Mouse (Mus musculus) thymus, adult 2 months (tissue): ENCODE results near the gene Ska2. TPM values are rescaled to one million over a fixed set of nuclear protein-coding genes. Genes with fewer than 3 reads are reported as not detected.

Experiments
- DNase-seq: peaks from one replicate; pipeline ENCODE4 v3.0.0; 2021
- H3K27ac ChIP-seq: fragments of 200-500 bp; 2 replicates; pipeline ENCODE4 v1.5.1; 2012; ENCODE audit warnings: low read length, control low read depth; ENCODE audit not compliant: control insufficient read depth, insufficient read depth
- H3K27me3 ChIP-seq: fragments of 200-500 bp; 2 replicates; pipeline ENCODE4 v1.6.1; 2012; ENCODE audit warnings: mild to moderate bottlenecking, low read length, moderate library complexity, mixed read lengths; ENCODE audit not compliant: control insufficient read depth, insufficient read depth
- H3K36me3 ChIP-seq: fragments of 200-500 bp; 2 replicates; pipeline ENCODE4 v1.6.1; 2012; ENCODE audit warnings: mild to moderate bottlenecking, low read length, moderate library complexity; ENCODE audit not compliant: control insufficient read depth, insufficient read depth
- H3K4me1 ChIP-seq: fragments of 200-500 bp; replicated peaks from 2 replicates; pipeline ENCODE4 v1.6.1; 2012; ENCODE audit warnings: low read length; ENCODE audit not compliant: control insufficient read depth, insufficient read depth
- H3K4me3 ChIP-seq: fragments of 200-500 bp; 2 replicates; pipeline ENCODE4 v1.5.1; 2012; ENCODE audit warnings: mild to moderate bottlenecking, low read length, control low read depth, moderate library complexity; ENCODE audit not compliant: control insufficient read depth, insufficient read depth
- CTCF ChIP-seq: fragments of 200-500 bp; IDR thresholded peaks from 2 replicates; pipeline ENCODE4 v1.5.1; 2012; ENCODE audit warnings: mild to moderate bottlenecking, control low read depth, low read length, moderate library complexity, borderline replicate concordance; ENCODE audit not compliant: control insufficient read depth, poor library complexity, insufficient read depth; ENCODE audit errors: extremely low read depth
- POLR2A ChIP-seq: fragments of 200-500 bp; IDR thresholded peaks from 2 replicates; pipeline ENCODE4 v1.6.1; 2012; ENCODE audit warnings: mild to moderate bottlenecking, low read length, control low read depth, moderate library complexity; ENCODE audit not compliant: control insufficient read depth, poor library complexity, insufficient read depth; ENCODE audit errors: extremely low read depth
- WGBS: fragments of 180-500 bp; shearing (Covaris S2); methylation state at CpG from one replicate; pipeline ENCODE4 v1.1.7; 2018; 5-methylcytosine and 5-hydroxymethylcytosine counted together
- polyA plus RNA-seq: library from polyadenylated mRNA; depleted of rRNA; stranded (reverse); fragments of >200 nt; gene quantifications from 2 replicates; pipeline ENCODE4 v1.2.3, GENCODE M21; 2012; rRNA removed

Gene Ska2
- polyA plus RNA-seq: 18.9 and 21.0 TPM in 2 replicates

- peak within 1 kb of the TSS; percentile 69 for H3K4me3 ChIP-seq
- peak; percentile 96 for DNase-seq
- H3K27ac ChIP-seq: peak within 1 kb of the TSS; percentile 75
- 0 out of 2 replicates have a peak, but pooled peaks cover 2% of the 10 kb centered on the region for H3K4me1 ChIP-seq
- no peaks in the 10 kb centered on the region for H3K27me3 ChIP-seq
- TF ChIP-seq POLR2A (0 out of 2 replicates have a peak, but pooled peaks have one; percentile 18), CTCF (0 out of 2 replicates have a peak, but pooled peaks have one; percentile 35)
- H3K36me3 ChIP-seq: peaks cover 7% of the 10 kb centered on the region; the same call in 1 of the 2 replicates
- WGBS: under 1% methylated on average over 40 of the region's 40 CpGs
Measured at GRCm38 (mm10) chr11:87108755-87109518, at the start of gene Ska2. TSS of gene Ska2 (plus strand) at chr11:87109234.

- Histone ChIP-seq H3K27me3 (no peaks in the 10 kb centered on the region), H3K27ac (no peak overlapping the region), H3K36me3 (no peaks in the 10 kb centered on the region), H3K4me1 (no peaks in the 10 kb centered on the region), H3K4me3 (no peak overlapping the region)
- DNase-seq: no peak
- 99% methylated on average over 2 of the region's 2 CpGs for WGBS
- TF ChIP-seq CTCF: no peak
- TF ChIP-seq POLR2A: no peak
Measured at GRCm38 (mm10) chr11:87060410-87060809, 48.6 kb upstream of the Ska2 start.

- 90% methylated on average over 3 of the region's 3 CpGs for WGBS
- H3K4me1 ChIP-seq: no peaks in the 10 kb centered on the region
- DNase-seq: no peak
- no peak overlapping the region for H3K27ac ChIP-seq
- H3K4me3 ChIP-seq: no peak overlapping the region
- H3K27me3 ChIP-seq: no peaks in the 10 kb centered on the region
- TF ChIP-seq POLR2A (no peak), CTCF (no peak)
- no peaks in the 10 kb centered on the region for H3K36me3 ChIP-seq
Measured at GRCm38 (mm10) chr11:87062087-87062486, 46.9 kb upstream of the Ska2 start.

GRCm38 (mm10) chr11:87073343-87073865, 35.6 kb upstream of the Ska2 start:
- TF ChIP-seq CTCF (no peak), POLR2A (no peak)
- 6% methylated on average over 24 of the region's 24 CpGs for WGBS

GRCm38 (mm10) chr11:87073866-87074440, 35.1 kb upstream of the Ska2 start, which contains the start of gene Gdpd1:
TSS of gene Gdpd1 (minus strand) at chr11:87074062.
- Histone ChIP-seq H3K4me1 (peaks cover 4% of the 10 kb centered on the region; the same call in 1 of the 2 replicates), H3K27ac (no peak within 1 kb of the TSS), H3K27me3 (no peaks in the 10 kb centered on the region), H3K4me3 (peak within 1 kb of the TSS; percentile 64), H3K36me3 (peaks cover 13% of the 10 kb centered on the region; the same call in 1 of the 2 replicates)
- peak; percentile 94 for DNase-seq
- TF ChIP-seq POLR2A: peak; percentile 90
- 0 out of 2 replicates have a peak, but pooled peaks have one; percentile 52 for TF ChIP-seq CTCF
- WGBS: 2% methylated on average over 43 of the region's 43 CpGs

More at GRCm38 (mm10) chr11:87073343-87073865, 35.6 kb upstream of the Ska2 start:
- Histone ChIP-seq H3K4me1 (peaks cover 4% of the 10 kb centered on the region; the same call in 1 of the 2 replicates), H3K4me3 (peak overlapping the region; percentile 64), H3K27ac (no peak overlapping the region), H3K27me3 (no peaks in the 10 kb centered on the region), H3K36me3 (peaks cover 13% of the 10 kb centered on the region; the same call in 1 of the 2 replicates)
- no peak for DNase-seq

GRCm38 (mm10) chr11:87083712-87084111, 25.3 kb upstream of the Ska2 start:
- H3K27me3 ChIP-seq: no peaks in the 10 kb centered on the region
- peaks cover 13% of the 10 kb centered on the region for H3K4me1 ChIP-seq
- no peak for DNase-seq
- no peak overlapping the region for H3K27ac ChIP-seq
- peaks cover 24% of the 10 kb centered on the region for H3K36me3 ChIP-seq
- WGBS: 87% methylated on average over 1 of the region's 1 CpGs
- TF ChIP-seq POLR2A (no peak), CTCF (no peak)
- H3K4me3 ChIP-seq: no peak overlapping the region
